Mouse (Mus musculus) heart, embryonic 16.5 days (tissue): ENCODE results near the gene Ets2. TPM values are rescaled to one million over a fixed set of nuclear protein-coding genes. Genes with fewer than 3 reads are reported as not detected.

Source experiments
- ATAC-seq: fragments of 200-750 bp; cut with Nextera tagmentation; replicated peaks from 2 replicates; pipeline ENCODE4 v1.8.0; 2017; ENCODE audit warnings: moderate number of reproducible peaks; ENCODE audit not compliant: insufficient read depth, low FRiP score; ENCODE audit errors: extremely low read depth
- H3K27ac ChIP-seq: fragments of 300-500 bp; sonication (generic); 2 replicates; pipeline ENCODE4 v1.5.1; 2014; ENCODE audit warnings: mild to moderate bottlenecking, low read length, control low read depth, moderate library complexity
- H3K27me3 ChIP-seq: fragments of 300-500 bp; sonication (generic); 2 replicates; pipeline ENCODE4 v1.6.1; 2014; ENCODE audit warnings: low read length, mixed read lengths; ENCODE audit not compliant: control insufficient read depth, insufficient read depth
- H3K36me3 ChIP-seq: fragments of 300-500 bp; sonication (generic); 2 replicates; pipeline ENCODE4 v1.6.1; 2014; ENCODE audit not compliant: control insufficient read depth, insufficient read depth
- H3K4me1 ChIP-seq: fragments of 300-500 bp; sonication (generic); 2 replicates; pipeline ENCODE4 v1.6.1; 2014; ENCODE audit warnings: low read length, mixed read lengths; ENCODE audit not compliant: control insufficient read depth, insufficient read depth
- H3K4me2 ChIP-seq: fragments of 300-500 bp; sonication (generic); 2 replicates; pipeline ENCODE4 v1.6.1; 2014; ENCODE audit warnings: low read depth, mild to moderate bottlenecking, control low read depth, low read length
- H3K4me3 ChIP-seq: fragments of 300-500 bp; sonication (generic); 2 replicates; pipeline ENCODE4 v1.5.1; 2014; ENCODE audit warnings: mild to moderate bottlenecking, control low read depth, low read length
- H3K9ac ChIP-seq: fragments of 300-500 bp; sonication (generic); 2 replicates; pipeline ENCODE4 v1.6.1; 2014; ENCODE audit warnings: low read length, control low read depth
- H3K9me3 ChIP-seq: fragments of 300-500 bp; sonication (generic); replicated peaks from 2 replicates; pipeline ENCODE4 v1.6.1; 2016; ENCODE audit warnings: low read length; ENCODE audit not compliant: control insufficient read depth
- WGBS: fragments of 180-500 bp; shearing (Covaris S2); extraction: QIAGEN DNeasy Blood & Tissue Kit; methylation state at CpG from one replicate; pipeline ENCODE4 v1.1.7; 2014; 5-methylcytosine and 5-hydroxymethylcytosine counted together
- polyA plus RNA-seq: library from polyadenylated mRNA; unstranded; fragments of >200 nt; fragmentation: Nextera tagmentation; extraction: Ambion mirVana; gene quantifications from 2 replicates; pipeline ENCODE4 v1.2.1, GENCODE M21; 2015

The Ets2 gene
- polyA plus RNA-seq, 1 experiment from 2014 or later, result 73.6 TPM

GRCm38 (mm10) chr16:95739522-95739921 lies 37.6 kb downstream of the Ets2 start:
- Histone ChIP-seq H3K27ac (no peak overlapping the region), H3K9ac (no peak overlapping the region), H3K36me3 (no peaks in the 10 kb centered on the region), H3K4me2 (no peak overlapping the region), H3K4me1 (peaks cover 7% of the 10 kb centered on the region; the same call in 1 of the 2 replicates), H3K9me3 (no peaks in the 10 kb centered on the region), H3K4me3 (no peak overlapping the region), H3K27me3 (no peaks in the 10 kb centered on the region)
- no peak for ATAC-seq
- WGBS, result 66% methylated on average over 6 of the region's 6 CpGs

GRCm38 (mm10) chr16:95741358-95741757 lies 39.5 kb downstream of the Ets2 start:
- ATAC-seq, result no peak
- no peak overlapping the region for H3K27ac ChIP-seq
- H3K9ac ChIP-seq, result no peak overlapping the region
- 89% methylated on average over 11 of the region's 11 CpGs for WGBS
- H3K27me3 ChIP-seq, result no peaks in the 10 kb centered on the region
- H3K4me3 ChIP-seq, result no peak overlapping the region
- H3K9me3 ChIP-seq, result no peaks in the 10 kb centered on the region
- peaks cover 10% of the 10 kb centered on the region for H3K4me1 ChIP-seq
- no peak overlapping the region for H3K4me2 ChIP-seq
- H3K36me3 ChIP-seq, result no peaks in the 10 kb centered on the region

GRCm38 (mm10) chr16:95741915-95742739 lies 40.3 kb downstream of the Ets2 start:
- no peak for ATAC-seq

GRCm38 (mm10) chr16:95742740-95743030 lies 40.8 kb downstream of the Ets2 start:
- 44% methylated on average over 6 of the region's 6 CpGs for WGBS
- ATAC-seq, result no peak
- Histone ChIP-seq H3K9me3 (no peaks in the 10 kb centered on the region), H3K4me1 (peaks cover 10% of the 10 kb centered on the region), H3K4me3 (no peak overlapping the region), H3K27ac (peak overlapping the region; percentile 63), H3K27me3 (no peaks in the 10 kb centered on the region), H3K9ac (peak overlapping the region; percentile 15; the same call in 1 of the 2 replicates), H3K4me2 (no peak overlapping the region), H3K36me3 (no peaks in the 10 kb centered on the region)

More at GRCm38 (mm10) chr16:95741915-95742739, 40.3 kb downstream of the Ets2 start:
- Histone ChIP-seq H3K4me1 (peaks cover 10% of the 10 kb centered on the region), H3K9ac (peak overlapping the region; percentile 15; the same call in 1 of the 2 replicates), H3K36me3 (no peaks in the 10 kb centered on the region), H3K9me3 (no peaks in the 10 kb centered on the region), H3K4me3 (no peak overlapping the region), H3K27ac (peak overlapping the region; percentile 63), H3K4me2 (no peak overlapping the region), H3K27me3 (no peaks in the 10 kb centered on the region)
- 64% methylated on average over 10 of the region's 10 CpGs for WGBS

GRCm38 (mm10) chr16:95743104-95743503 lies 41.2 kb downstream of the Ets2 start:
- Histone ChIP-seq H3K9ac (no peak overlapping the region), H3K4me1 (peaks cover 10% of the 10 kb centered on the region), H3K9me3 (no peaks in the 10 kb centered on the region), H3K4me2 (no peak overlapping the region), H3K27me3 (no peaks in the 10 kb centered on the region), H3K27ac (no peak overlapping the region), H3K4me3 (no peak overlapping the region), H3K36me3 (no peaks in the 10 kb centered on the region)
- 68% methylated on average over 4 of the region's 4 CpGs for WGBS
- no peak for ATAC-seq

- 75% methylated on average over 8 of the region's 8 CpGs for WGBS
- ATAC-seq, result no peak
- Histone ChIP-seq H3K27me3 (no peaks in the 10 kb centered on the region), H3K4me1 (peaks cover 20% of the 10 kb centered on the region), H3K4me3 (no peak overlapping the region), H3K27ac (no peak overlapping the region), H3K9ac (no peak overlapping the region), H3K4me2 (no peak overlapping the region), H3K36me3 (no peaks in the 10 kb centered on the region), H3K9me3 (no peaks in the 10 kb centered on the region)
These were observed 42.9 kb downstream of the Ets2 start for GRCm38 (mm10) chr16:95744771-95745170.

GRCm38 (mm10) chr16:95745685-95746084 lies 43.8 kb downstream of the Ets2 start:
- peak overlapping the region; percentile 47 for H3K27ac ChIP-seq
- H3K4me2 ChIP-seq, result no peak overlapping the region
- no peak for ATAC-seq
- H3K27me3 ChIP-seq, result no peaks in the 10 kb centered on the region
- H3K36me3 ChIP-seq, result no peaks in the 10 kb centered on the region
- H3K4me1 ChIP-seq, result peaks cover 24% of the 10 kb centered on the region
- no peak overlapping the region for H3K9ac ChIP-seq
- no peaks in the 10 kb centered on the region for H3K9me3 ChIP-seq
- no peak overlapping the region for H3K4me3 ChIP-seq
- 67% methylated on average over 3 of the region's 3 CpGs for WGBS

- Histone ChIP-seq H3K9me3 (no peaks in the 10 kb centered on the region), H3K4me2 (no peak overlapping the region), H3K4me3 (no peak overlapping the region), H3K4me1 (peaks cover 24% of the 10 kb centered on the region), H3K27me3 (no peaks in the 10 kb centered on the region), H3K9ac (no peak overlapping the region), H3K27ac (peak overlapping the region; percentile 47), H3K36me3 (no peaks in the 10 kb centered on the region)
- no peak for ATAC-seq
- WGBS, result 68% methylated on average over 2 of the region's 2 CpGs
These were observed 44.7 kb downstream of the Ets2 start for GRCm38 (mm10) chr16:95746565-95746964.

- Histone ChIP-seq H3K4me1 (peaks cover 33% of the 10 kb centered on the region), H3K9me3 (no peaks in the 10 kb centered on the region), H3K27ac (peak overlapping the region; percentile 48; the same call in 1 of the 2 replicates), H3K9ac (no peak overlapping the region), H3K36me3 (no peaks in the 10 kb centered on the region), H3K4me2 (no peak overlapping the region), H3K4me3 (no peak overlapping the region), H3K27me3 (no peaks in the 10 kb centered on the region)
- 53% methylated on average over 12 of the region's 12 CpGs for WGBS
- ATAC-seq, result no peak
These were observed 47.6 kb downstream of the Ets2 start for GRCm38 (mm10) chr16:95749291-95750103.
